Mouse (Mus musculus): Measurements from ENCODE around the gene Fam151b. TPM values are rescaled to one million over a fixed set of nuclear protein-coding genes. Genes with fewer than 3 reads are reported as not detected.

Fam151b gene
- polyA plus RNA-seq, 1 experiment from 2014 or later, result 0.24 TPM

Other genes starting within 250 kb of the Fam151b start
- gene Gm20379, start 178.0 kb downstream of the Fam151b start, polyA plus RNA-seq (2014; fragmentation: Nextera tagmentation; extraction: Ambion mirVana), result 0.56 and 0.61 TPM in 2 replicates
- gene Dhfr, start 129.3 kb downstream of the Fam151b start, polyA plus RNA-seq (2014; fragmentation: Nextera tagmentation; extraction: Ambion mirVana), result 12.1 and 13.3 TPM in 2 replicates
- 21.9 and 30.0 TPM in 2 replicates for gene Msh3, start 129.0 kb downstream of the Fam151b start, polyA plus RNA-seq (2014; fragmentation: Nextera tagmentation; extraction: Ambion mirVana)
- 0.09 and 0.14 TPM in 2 replicates for gene Ankrd34b, start 58.1 kb downstream of the Fam151b start, polyA plus RNA-seq (2014; fragmentation: Nextera tagmentation; extraction: Ambion mirVana)
- 14.1 and 15.3 TPM in 2 replicates for gene Zfyve16, start 46.9 kb upstream of the Fam151b start, polyA plus RNA-seq (2014; fragmentation: Nextera tagmentation; extraction: Ambion mirVana)
- gene Spz1, start 92.2 kb upstream of the Fam151b start, polyA plus RNA-seq (2014; fragmentation: Nextera tagmentation; extraction: Ambion mirVana), result not detected in 2 replicates
- 19.8 and 20.0 TPM in 2 replicates for gene Serinc5, start 127.1 kb upstream of the Fam151b start, polyA plus RNA-seq (2014; fragmentation: Nextera tagmentation; extraction: Ambion mirVana)

Measured in embryonic facial prominence, embryonic 14.5 days (tissue).